Mouse (Mus musculus) adrenal gland (tissue): ENCODE measurements at regions not wholly inside any gene's neighbourhood (a gene's known extent, or its start where the extent isn't known, plus 50 kb on each side); places are given as distances from the start of the nearest gene placed in this dataset.

Experiments used
- intact Hi-C: fragments of 180-260 bp; cut with DNase I; formaldehyde crosslinking; loops from one replicate; pipeline ENCODE4 v1.15.1; 2025

GRCm38 (mm10) chr4:95180446-95180845 is 128.4 kb upstream of the Jun start:
- intact Hi-C loops: loop anchor here (10.0 kb wide), 1 partner anchor 554 kb away; no protein-coding TSS in a partner anchor

- intact Hi-C loops: loop anchor here (10.0 kb wide), 1 partner anchor 554 kb away; no protein-coding TSS in a partner anchor
These were observed 129.0 kb upstream of the Jun start for GRCm38 (mm10) chr4:95180999-95181398.

DNA sequence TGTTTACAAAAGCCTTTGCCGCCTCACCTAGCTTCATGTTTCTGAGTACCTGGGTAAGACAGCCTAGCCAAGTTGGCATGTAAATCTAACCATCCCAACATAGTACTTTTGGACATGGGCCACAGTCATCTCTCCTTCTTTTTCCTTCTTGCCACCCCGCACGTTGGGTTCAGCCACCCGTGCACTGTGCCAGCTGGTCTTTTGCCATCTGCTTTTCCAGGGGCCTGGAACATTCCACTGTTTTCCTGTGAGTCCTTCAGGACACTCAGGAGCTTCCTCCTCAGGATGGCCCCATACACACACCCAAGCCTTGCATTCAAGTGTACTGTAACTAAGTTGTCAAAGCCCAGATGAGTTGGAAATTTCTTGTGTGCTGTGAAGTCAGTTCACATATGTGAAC is 132.2 kb upstream of the Jun start:
- intact Hi-C loops: loop anchor here (10.0 kb wide), 1 partner anchor 551 kb away; no protein-coding TSS in a partner anchor

- intact Hi-C loops: loop anchor here (10.0 kb wide), 1 partner anchor 549 kb away; no protein-coding TSS in a partner anchor
These were observed 133.3 kb upstream of the Jun start for GRCm38 (mm10) chr4:95185113-95185915.

DNA sequence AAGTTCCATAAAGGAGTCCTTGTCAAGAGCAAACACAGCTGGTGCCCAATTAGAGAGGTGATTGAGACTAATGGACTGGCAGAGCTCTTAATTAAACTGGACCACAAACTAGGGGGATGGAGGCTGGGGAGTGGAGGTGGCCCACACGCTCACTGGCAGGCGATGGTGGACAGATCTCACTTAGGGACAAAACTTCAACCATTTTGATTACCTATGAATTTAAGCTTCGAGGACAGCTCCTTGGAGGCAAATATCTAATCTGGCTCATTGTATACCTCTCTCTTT is 133.8 kb upstream of the Jun start:
- intact Hi-C loops: loop anchor here (10.0 kb wide), 1 partner anchor 549 kb away; no protein-coding TSS in a partner anchor

- intact Hi-C loops: loop anchor here (10.0 kb wide), 1 partner anchor 547 kb away; no protein-coding TSS in a partner anchor
These were observed 136.1 kb upstream of the Jun start for GRCm38 (mm10) chr4:95188107-95188506.

DNA sequence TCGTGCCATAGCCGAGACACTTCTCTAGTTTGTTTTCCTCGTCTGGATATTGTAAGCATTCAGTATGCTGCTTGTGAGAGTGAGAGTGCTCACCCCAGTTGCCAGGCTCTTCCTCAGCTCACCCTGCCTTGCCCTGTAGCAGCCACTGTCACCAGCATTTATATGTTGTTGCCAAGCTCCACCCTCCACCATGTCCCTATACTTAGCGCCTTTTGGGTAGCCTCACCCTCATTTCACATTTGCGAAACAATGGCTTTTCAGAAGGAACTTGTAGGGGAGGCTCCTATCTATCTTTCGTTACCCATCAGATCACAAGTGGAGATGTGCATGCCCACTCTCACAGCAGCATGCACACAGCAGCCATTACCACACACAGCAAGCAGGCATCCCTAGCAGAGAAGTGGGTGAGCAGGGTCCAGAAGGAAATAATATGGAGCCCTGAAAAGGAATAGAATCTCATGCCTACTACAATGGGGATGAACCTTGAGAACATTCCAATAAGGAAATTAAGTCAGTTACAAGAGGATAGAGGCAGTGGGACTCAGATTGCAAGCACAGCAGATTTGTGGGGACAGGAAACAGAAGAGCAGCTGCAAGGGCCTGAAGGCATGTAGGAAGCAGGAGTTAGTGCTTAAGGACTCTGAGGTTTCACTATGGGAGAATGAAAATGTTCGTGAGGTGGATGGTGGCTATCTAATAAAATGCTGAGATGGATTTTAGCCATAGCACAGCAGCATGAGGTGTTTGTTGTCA is 139.8 kb upstream of the Jun start:
- intact Hi-C loops: no loop called here

- intact Hi-C loops: no loop called here
These were observed 140.5 kb upstream of the Jun start for GRCm38 (mm10) chr4:95192562-95192961.

- intact Hi-C loops: no loop called here
These were observed 141.0 kb upstream of the Jun start for GRCm38 (mm10) chr4:95193028-95193427.

- intact Hi-C loops: no loop called here
These were observed 141.5 kb upstream of the Jun start for GRCm38 (mm10) chr4:95193473-95193872.

DNA sequence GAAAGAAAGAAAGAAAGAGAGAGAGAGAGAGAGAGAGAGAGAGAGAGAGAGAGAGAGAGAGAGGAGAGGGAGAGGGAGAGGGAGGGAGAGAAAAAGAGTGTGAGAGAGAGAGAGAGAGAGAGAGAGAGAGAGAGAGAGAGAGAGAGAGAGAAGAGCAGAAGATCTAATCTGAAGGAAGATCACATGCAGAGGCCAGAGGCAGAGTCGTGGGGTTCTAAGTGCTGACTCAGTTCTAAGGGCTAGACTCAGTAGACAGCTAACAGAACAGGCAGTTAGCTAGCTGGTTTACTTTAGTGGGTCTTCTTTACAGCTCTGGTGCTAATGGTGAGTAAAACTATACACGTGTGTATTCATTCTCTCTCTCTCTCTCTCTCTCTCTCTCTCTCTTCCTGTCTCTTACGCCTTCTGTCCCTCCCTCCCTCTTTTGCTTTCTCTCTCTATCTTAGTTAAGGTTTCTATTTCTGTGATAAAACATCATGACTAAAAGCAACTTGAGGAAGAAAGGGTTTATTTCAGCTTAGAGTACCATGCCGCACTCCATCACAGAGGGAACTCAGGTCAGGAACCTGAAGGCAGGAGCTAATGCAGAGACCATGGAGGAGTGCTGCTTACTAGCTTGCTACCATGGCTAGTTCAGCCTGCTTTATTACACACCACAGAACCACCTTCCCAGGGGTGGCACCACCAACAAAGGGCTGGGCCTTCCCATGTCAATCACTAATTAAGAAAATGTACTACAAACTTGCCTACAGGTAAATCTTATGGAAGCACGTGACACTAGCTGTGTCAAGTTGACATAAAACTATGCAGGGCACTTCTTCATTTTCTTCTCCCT is 142.8 kb upstream of the Jun start:
- intact Hi-C loops: no loop called here

- intact Hi-C loops: no loop called here
These were observed 144.1 kb upstream of the Jun start for GRCm38 (mm10) chr4:95196106-95196505.

- intact Hi-C loops: no loop called here
These were observed 145.2 kb upstream of the Jun start for GRCm38 (mm10) chr4:95197077-95197711.

GRCm38 (mm10) chr4:95199394-95199793 is 147.4 kb upstream of the Jun start:
- intact Hi-C loops: no loop called here

GRCm38 (mm10) chr4:95200130-95200529 is 148.1 kb upstream of the Jun start:
- intact Hi-C loops: no loop called here

- intact Hi-C loops: no loop called here
These were observed 150.5 kb upstream of the Jun start for GRCm38 (mm10) chr4:95202478-95202877.

DNA sequence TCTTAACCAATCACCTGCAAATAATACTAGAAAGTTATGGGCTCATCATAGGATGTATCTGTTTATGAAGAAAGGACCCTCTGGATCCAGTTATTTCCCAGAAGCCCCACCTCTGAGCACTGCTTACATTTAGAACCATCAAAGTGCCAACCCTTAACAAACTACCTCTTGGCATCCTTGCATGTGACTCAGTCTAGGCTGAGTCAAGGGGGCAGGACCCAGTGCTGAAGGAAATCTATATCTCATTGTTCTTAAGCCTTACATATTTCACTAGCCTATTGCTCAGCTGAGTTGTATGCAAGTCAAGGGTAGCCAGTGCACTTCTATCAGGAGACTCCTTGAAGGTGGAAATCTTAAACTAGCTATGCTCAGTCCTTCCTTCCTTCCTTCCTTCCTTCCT is 151.6 kb upstream of the Jun start:
- intact Hi-C loops: no loop called here

- intact Hi-C loops: no loop called here
These were observed 153.3 kb upstream of the Jun start for GRCm38 (mm10) chr4:95205372-95205771.

DNA sequence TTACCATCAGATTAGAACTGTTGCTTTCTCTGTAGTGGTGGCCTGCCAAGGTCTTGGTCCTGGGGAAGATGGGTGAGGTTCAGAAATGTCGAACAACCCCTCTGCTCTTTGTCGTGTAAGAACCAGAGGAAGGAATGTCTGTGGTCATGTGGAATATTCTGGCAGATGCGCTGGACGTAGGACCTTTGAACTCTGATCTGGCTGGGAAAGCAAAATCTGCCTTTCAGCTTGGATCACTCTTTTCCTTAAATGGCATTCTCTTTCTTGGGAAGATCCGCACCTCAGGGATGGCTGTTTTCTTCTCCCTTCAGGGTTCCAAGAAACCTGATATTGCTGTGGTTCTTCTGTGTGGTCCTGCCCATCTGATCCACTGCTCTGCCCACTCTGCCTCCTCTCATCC is 155.8 kb upstream of the Jun start:
- intact Hi-C loops: no loop called here

DNA sequence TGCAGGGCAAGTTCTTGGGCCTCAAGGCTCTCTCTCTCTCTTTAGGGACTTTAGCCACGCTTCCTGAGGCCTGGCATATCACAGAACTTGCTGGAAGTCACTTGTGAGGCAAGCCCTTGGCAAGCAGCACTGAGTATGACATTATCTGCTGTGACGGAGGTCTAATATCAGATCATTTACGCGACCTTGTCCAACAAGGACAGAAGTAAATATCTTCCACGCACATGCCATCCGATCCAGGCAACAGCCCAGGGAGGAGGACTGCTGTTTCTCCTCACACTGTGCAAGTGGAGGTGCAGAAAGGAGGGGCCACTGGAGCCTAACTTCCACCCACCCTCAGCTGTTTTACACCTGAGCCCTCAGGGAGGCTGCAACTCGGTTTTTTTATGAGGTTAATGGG is 156.8 kb upstream of the Jun start:
- intact Hi-C loops: no loop called here
